Mouse (Mus musculus): Measurements from ENCODE around the gene Cfap221. TPM values are rescaled to one million over a fixed set of nuclear protein-coding genes. Genes with fewer than 3 reads are reported as not detected.

Gene Cfap221
- total RNA-seq (2021) = under 1 TPM; 0.39 to 0.49 TPM

GRCm38 (mm10) chr1:119996798-119997581 is at the start of gene Cfap221:
Gene Cfap221, minus strand, starts transcription at chr1:119997234.
- intact Hi-C loops (cut with DNase I) = no loop called here
- DNase-seq (ENCODE audit: extremely low spot score in 1 of 2, low spot score in 2 of 2) = peak; percentile 53 to 87

GRCm38 (mm10) chr1:120044584-120044983 is 47.5 kb upstream of the Cfap221 start:
- DNase-seq (ENCODE audit: extremely low spot score in 1 of 2, low spot score in 2 of 2) = no peak
- intact Hi-C loops (cut with DNase I) = no loop called here

GRCm38 (mm10) chr1:120042421-120042820 is 45.4 kb upstream of the Cfap221 start:
- no peak for DNase-seq (ENCODE audit: extremely low spot score in 1 of 2, low spot score in 2 of 2)
- intact Hi-C loops (cut with DNase I) = no loop called here

GRCm38 (mm10) chr1:120038594-120038993 is 41.6 kb upstream of the Cfap221 start:
- DNase-seq (ENCODE audit: extremely low spot score in 1 of 2, low spot score in 2 of 2) = no peak
- intact Hi-C loops (cut with DNase I) = no loop called here

- intact Hi-C loops (cut with DNase I) = no loop called here
- no peak for DNase-seq (ENCODE audit: extremely low spot score in 1 of 2, low spot score in 2 of 2)
These were observed 40.1 kb upstream of the Cfap221 start for GRCm38 (mm10) chr1:120037021-120037683.

GRCm38 (mm10) chr1:120035456-120036034 is 38.5 kb upstream of the Cfap221 start:
- intact Hi-C loops (cut with DNase I) = no loop called here
- no peak for DNase-seq (ENCODE audit: extremely low spot score in 1 of 2, low spot score in 2 of 2)

GRCm38 (mm10) chr1:120034793-120035192 is 37.8 kb upstream of the Cfap221 start:
- intact Hi-C loops (cut with DNase I) = no loop called here
- DNase-seq (ENCODE audit: extremely low spot score in 1 of 2, low spot score in 2 of 2) = no peak

- intact Hi-C loops (cut with DNase I) = loop anchor here (2.0 kb wide), 1 partner anchor 59 kb away; no protein-coding TSS in a partner anchor
- DNase-seq (ENCODE audit: extremely low spot score in 1 of 2, low spot score in 2 of 2) = no peak
These were observed 36.4 kb upstream of the Cfap221 start for GRCm38 (mm10) chr1:120033469-120033854.

GRCm38 (mm10) chr1:120032804-120033468 is 35.9 kb upstream of the Cfap221 start:
- intact Hi-C loops (cut with DNase I) = loop anchor here (2.0 kb wide), 1 partner anchor 60 kb away; no protein-coding TSS in a partner anchor
- peak; percentile 59 to 91 for DNase-seq (ENCODE audit: extremely low spot score in 1 of 2, low spot score in 2 of 2)

GRCm38 (mm10) chr1:120030474-120030873 is 33.4 kb upstream of the Cfap221 start:
- intact Hi-C loops (cut with DNase I) = no loop called here
- no peak for DNase-seq (ENCODE audit: extremely low spot score in 1 of 2, low spot score in 2 of 2)

GRCm38 (mm10) chr1:120027693-120028092 is 30.7 kb upstream of the Cfap221 start:
- peak in 1 of 2 experiments; percentile 37 for DNase-seq (ENCODE audit: extremely low spot score in 1 of 2, low spot score in 2 of 2)
- intact Hi-C loops (cut with DNase I) = no loop called here

- intact Hi-C loops (cut with DNase I) = no loop called here
- DNase-seq (ENCODE audit: extremely low spot score in 1 of 2, low spot score in 2 of 2) = no peak
These were observed 28.0 kb upstream of the Cfap221 start for GRCm38 (mm10) chr1:120025050-120025439.

GRCm38 (mm10) chr1:120024331-120025049 is 27.5 kb upstream of the Cfap221 start:
- DNase-seq (ENCODE audit: extremely low spot score in 1 of 2, low spot score in 2 of 2) = no peak
- intact Hi-C loops (cut with DNase I) = no loop called here

GRCm38 (mm10) chr1:120021951-120022350 is 24.9 kb upstream of the Cfap221 start:
- intact Hi-C loops (cut with DNase I) = no loop called here
- peak; percentile 40 to 48 for DNase-seq (ENCODE audit: extremely low spot score in 1 of 2, low spot score in 2 of 2)

GRCm38 (mm10) chr1:120020322-120020897 is 23.4 kb upstream of the Cfap221 start:
- intact Hi-C loops (cut with DNase I) = no loop called here
- DNase-seq (ENCODE audit: extremely low spot score in 1 of 2, low spot score in 2 of 2) = no peak

GRCm38 (mm10) chr1:120019428-120019827 is 22.4 kb upstream of the Cfap221 start:
- no peak for DNase-seq (ENCODE audit: extremely low spot score in 1 of 2, low spot score in 2 of 2)
- intact Hi-C loops (cut with DNase I) = no loop called here

- DNase-seq (ENCODE audit: extremely low spot score in 1 of 2, low spot score in 2 of 2) = no peak
- intact Hi-C loops (cut with DNase I) = no loop called here
These were observed 21.9 kb upstream of the Cfap221 start for GRCm38 (mm10) chr1:120018900-120019299.

GRCm38 (mm10) chr1:120016240-120016639 is 19.2 kb upstream of the Cfap221 start:
- DNase-seq (ENCODE audit: extremely low spot score in 1 of 2, low spot score in 2 of 2) = no peak
- intact Hi-C loops (cut with DNase I) = no loop called here
